Mouse (Mus musculus) hindbrain, embryonic 16.5 days (tissue): ENCODE data around the gene Galt. TPM values are rescaled to one million over a fixed set of nuclear protein-coding genes. Genes with fewer than 3 reads are reported as not detected.

Source experiments
- ATAC-seq: fragments of 200-750 bp; cut with Nextera tagmentation; 2 replicates; pipeline ENCODE4 v1.8.0; 2017; ENCODE audit warnings: moderate TSS enrichment, moderate library complexity
- H3K27ac ChIP-seq: fragments of 300-500 bp; sonication (generic); 2 replicates; pipeline ENCODE4 v1.5.1; 2014; ENCODE audit warnings: low read depth, mild to moderate bottlenecking, control low read depth, low read length, moderate library complexity
- H3K27me3 ChIP-seq: fragments of 300-500 bp; sonication (generic); replicated peaks from 2 replicates; pipeline ENCODE4 v1.6.1; 2014; ENCODE audit warnings: low read length; ENCODE audit not compliant: control insufficient read depth, insufficient read depth
- H3K36me3 ChIP-seq: fragments of 300-500 bp; sonication (generic); 2 replicates; pipeline ENCODE4 v1.6.1; 2014; ENCODE audit warnings: mild to moderate bottlenecking, low read length, moderate library complexity, mixed read lengths; ENCODE audit not compliant: control insufficient read depth, insufficient read depth
- H3K4me1 ChIP-seq: fragments of 300-500 bp; sonication (generic); 2 replicates; pipeline ENCODE4 v1.6.1; 2014; ENCODE audit warnings: low read depth, low read length; ENCODE audit not compliant: control insufficient read depth, insufficient read depth
- H3K4me2 ChIP-seq: fragments of 300-500 bp; sonication (generic); 2 replicates; pipeline ENCODE4 v1.6.1; 2014; ENCODE audit warnings: mild to moderate bottlenecking, low read length, control low read depth, moderate library complexity
- H3K4me3 ChIP-seq: fragments of 300-500 bp; sonication (generic); 2 replicates; pipeline ENCODE4 v1.5.1; 2014; ENCODE audit warnings: mild to moderate bottlenecking, low read length, control low read depth, moderate library complexity
- H3K9ac ChIP-seq: fragments of 300-500 bp; sonication (generic); 2 replicates; pipeline ENCODE4 v1.6.1; 2014; ENCODE audit warnings: low read depth, mild to moderate bottlenecking, control low read depth, low read length, moderate library complexity
- H3K9me3 ChIP-seq: fragments of 300-500 bp; sonication (generic); 2 replicates; pipeline ENCODE4 v1.6.1; 2014; ENCODE audit warnings: mild to moderate bottlenecking, low read length, moderate library complexity; ENCODE audit not compliant: control insufficient read depth
- WGBS: fragments of 180-500 bp; shearing (Covaris S2); extraction: QIAGEN DNeasy Blood & Tissue Kit; methylation state at CpG from one replicate; pipeline ENCODE4 v1.1.7; 2014; 5-methylcytosine and 5-hydroxymethylcytosine counted together
- polyA plus RNA-seq: library from polyadenylated mRNA; unstranded; fragments of >200 nt; fragmentation: Nextera tagmentation; extraction: Ambion mirVana; gene quantifications from 2 replicates; pipeline ENCODE4 v1.2.1, GENCODE M21; 2015

Galt gene
- polyA plus RNA-seq, 1 experiment from 2014 or later: 61.8 TPM

- Histone ChIP-seq H3K27me3 (no peaks in the 10 kb centered on the region), H3K9ac (peak within 1 kb of the TSS; percentile 90), H3K27ac (peak within 1 kb of the TSS; percentile 63), H3K4me3 (peak within 1 kb of the TSS; percentile 77), H3K4me2 (peak within 1 kb of the TSS; percentile 80), H3K9me3 (no peaks in the 10 kb centered on the region), H3K36me3 (peaks cover 11% of the 10 kb centered on the region), H3K4me1 (peaks cover 27% of the 10 kb centered on the region)
- under 1% methylated on average over 61 of the region's 61 CpGs for WGBS
- peak; percentile 79 for ATAC-seq
Measured at GRCm38 (mm10) chr4:41713197-41714067, 41.6 kb upstream of the Galt start, which contains the start of gene Rpp25l. Gene Rpp25l, minus strand, starts transcription at chr4:41713534.

DNA sequence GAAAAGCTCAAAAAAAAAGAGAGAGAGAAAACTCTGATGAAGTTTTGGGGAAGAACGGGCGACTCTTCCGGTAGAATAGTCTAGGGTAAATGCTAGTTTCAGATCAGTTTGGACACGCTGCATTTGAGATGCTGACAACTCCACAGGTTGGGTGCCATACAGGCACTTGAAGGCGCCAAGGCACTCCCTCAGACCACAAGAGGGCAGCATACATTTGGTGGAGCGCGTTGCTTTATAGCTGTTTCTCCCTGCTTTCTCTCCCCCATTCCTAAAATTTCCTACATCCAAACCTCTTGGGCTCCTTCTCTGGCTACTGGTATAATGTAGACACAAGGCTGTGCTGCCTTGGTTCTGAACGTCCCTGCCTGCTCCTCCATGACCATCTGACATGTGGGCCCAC lies 40.8 kb upstream of the Galt start:
- H3K27ac ChIP-seq: 0 out of 2 replicates have a peak overlapping the region, but pooled peaks have one; percentile 15
- 0 out of 2 replicates have a peak overlapping the region, but pooled peaks have one; percentile 24 for H3K9ac ChIP-seq
- 13% methylated on average over 8 of the region's 8 CpGs for WGBS
- ATAC-seq: 0 out of 2 replicates have a peak, but pooled peaks have one; percentile 16
- H3K4me2 ChIP-seq: peak overlapping the region; percentile 80
- H3K4me1 ChIP-seq: peaks cover 27% of the 10 kb centered on the region
- no peaks in the 10 kb centered on the region for H3K9me3 ChIP-seq
- no peaks in the 10 kb centered on the region for H3K27me3 ChIP-seq
- peaks cover 17% of the 10 kb centered on the region for H3K36me3 ChIP-seq
- peak overlapping the region; percentile 77 for H3K4me3 ChIP-seq

DNA sequence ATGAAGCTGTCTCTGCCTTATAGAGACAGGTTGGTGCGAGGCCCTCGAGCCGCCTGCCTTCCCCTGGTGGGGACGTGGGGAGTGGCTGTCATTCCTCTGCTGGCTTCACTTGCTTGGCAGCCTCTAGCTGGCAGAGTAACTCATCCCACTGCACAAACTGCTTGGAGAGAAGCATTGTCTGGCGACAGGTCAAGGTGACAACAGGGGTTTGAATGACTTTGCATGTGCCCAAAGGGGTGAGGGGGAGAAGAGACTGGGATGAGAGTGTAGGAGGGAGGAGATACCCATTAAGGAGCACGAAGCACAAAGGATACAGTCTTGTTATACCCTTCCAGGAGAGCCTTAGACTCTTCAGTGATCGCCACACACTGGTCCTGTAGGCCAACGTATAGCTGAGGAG lies 39.9 kb upstream of the Galt start:
- Histone ChIP-seq H3K27me3 (no peaks in the 10 kb centered on the region), H3K36me3 (peaks cover 21% of the 10 kb centered on the region), H3K27ac (no peak overlapping the region), H3K9ac (no peak overlapping the region), H3K9me3 (no peaks in the 10 kb centered on the region), H3K4me3 (no peak overlapping the region), H3K4me1 (peaks cover 27% of the 10 kb centered on the region), H3K4me2 (no peak overlapping the region)
- ATAC-seq: no peak
- 75% methylated on average over 8 of the region's 8 CpGs for WGBS

GRCm38 (mm10) chr4:41715596-41715995 lies 39.4 kb upstream of the Galt start:
- peaks cover 23% of the 10 kb centered on the region for H3K36me3 ChIP-seq
- no peak overlapping the region for H3K27ac ChIP-seq
- peaks cover 27% of the 10 kb centered on the region for H3K4me1 ChIP-seq
- H3K4me3 ChIP-seq: no peak overlapping the region
- ATAC-seq: no peak
- no peaks in the 10 kb centered on the region for H3K9me3 ChIP-seq
- WGBS: 81% methylated on average over 5 of the region's 5 CpGs
- H3K27me3 ChIP-seq: no peaks in the 10 kb centered on the region
- H3K9ac ChIP-seq: no peak overlapping the region
- no peak overlapping the region for H3K4me2 ChIP-seq

DNA sequence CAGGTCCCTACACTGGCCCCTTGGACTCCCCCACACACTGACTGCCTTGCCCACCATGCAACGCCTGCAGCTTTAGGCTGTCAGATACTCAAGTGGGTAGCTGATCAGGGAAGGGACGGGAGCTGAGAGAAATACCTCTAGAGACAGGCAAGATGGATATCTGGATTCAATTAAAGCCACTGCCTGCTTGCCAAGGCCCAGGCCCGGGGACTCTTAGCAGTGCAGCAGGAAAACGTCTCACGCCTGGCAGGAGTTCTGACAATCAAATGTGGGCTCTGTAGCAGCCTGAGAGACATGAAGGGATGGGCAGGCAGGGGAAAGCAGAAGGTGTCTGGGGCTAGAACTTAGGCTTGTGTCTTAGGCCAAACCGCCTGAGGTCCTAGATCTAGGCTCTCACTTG lies 38.2 kb upstream of the Galt start:
- peaks cover 23% of the 10 kb centered on the region for H3K36me3 ChIP-seq

DNA sequence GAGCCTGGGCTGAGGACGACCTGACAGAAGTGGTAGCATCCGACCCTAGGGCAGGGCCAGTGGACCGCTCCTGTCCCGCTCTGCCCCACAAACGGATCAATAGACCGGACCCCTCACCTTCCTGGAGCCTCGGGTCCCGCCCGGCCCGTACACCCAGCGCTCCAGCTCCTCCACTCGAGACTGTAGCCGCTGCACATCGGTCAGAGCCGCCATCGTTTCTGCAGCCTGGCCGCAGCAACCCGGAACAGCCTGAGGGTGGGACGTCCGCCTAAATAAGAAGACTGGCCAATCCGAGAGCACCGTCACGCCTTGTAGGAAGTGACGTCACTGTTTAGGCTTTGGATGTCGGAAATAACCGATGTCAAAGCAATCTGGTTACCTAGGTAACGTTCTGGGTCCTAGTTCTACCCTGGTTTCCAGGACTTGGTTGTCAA lies 32.1 kb upstream of the Galt start, which contains the start of gene Dctn3:
TSS of gene Dctn3 (minus strand) at position 253 of the 434 bp plus-strand sequence.
- H3K27me3 ChIP-seq: peaks cover 25% of the 10 kb centered on the region
- peak within 1 kb of the TSS; percentile 95 for H3K4me3 ChIP-seq
- H3K9ac ChIP-seq: peak within 1 kb of the TSS; percentile 94
- WGBS: 0% methylated on average over 27 of the region's 27 CpGs
- peaks cover 17% of the 10 kb centered on the region for H3K4me1 ChIP-seq
- H3K4me2 ChIP-seq: peak within 1 kb of the TSS; percentile 94
- ATAC-seq: peak; percentile 97
- H3K27ac ChIP-seq: peak within 1 kb of the TSS; percentile 63
- no peaks in the 10 kb centered on the region for H3K9me3 ChIP-seq
- peaks cover 17% of the 10 kb centered on the region; the same call in 1 of the 2 replicates for H3K36me3 ChIP-seq

More for the DNA sequence above, 38.2 kb upstream of the Galt start:
- no peak for ATAC-seq
- Histone ChIP-seq H3K9me3 (no peaks in the 10 kb centered on the region), H3K4me2 (no peak overlapping the region), H3K9ac (no peak overlapping the region), H3K4me3 (no peak overlapping the region), H3K27me3 (no peaks in the 10 kb centered on the region), H3K4me1 (peaks cover 21% of the 10 kb centered on the region), H3K27ac (no peak overlapping the region)
- WGBS: 67% methylated on average over 6 of the region's 6 CpGs

- ATAC-seq: no peak
- Histone ChIP-seq H3K27ac (no peak overlapping the region), H3K9me3 (no peaks in the 10 kb centered on the region), H3K4me1 (peaks cover 21% of the 10 kb centered on the region), H3K36me3 (no peaks in the 10 kb centered on the region), H3K4me3 (no peak overlapping the region), H3K9ac (no peak overlapping the region), H3K27me3 (peaks cover 45% of the 10 kb centered on the region), H3K4me2 (no peak overlapping the region)
- WGBS: 11% methylated on average over 20 of the region's 20 CpGs
Measured at GRCm38 (mm10) chr4:41726826-41727621, 28.0 kb upstream of the Galt start.

GRCm38 (mm10) chr4:41731052-41731765 lies 23.8 kb upstream of the Galt start, which contains the start of gene Arid3c:
Gene Arid3c, minus strand, starts transcription at chr4:41731142.
- peak; percentile 25; the same call in 1 of the 2 replicates for ATAC-seq
- Histone ChIP-seq H3K27me3 (peaks cover 36% of the 10 kb centered on the region), H3K4me3 (peak within 1 kb of the TSS; percentile 38), H3K4me2 (peak within 1 kb of the TSS; percentile 73), H3K9ac (peak within 1 kb of the TSS; percentile 41), H3K4me1 (peaks cover 11% of the 10 kb centered on the region), H3K9me3 (no peaks in the 10 kb centered on the region), H3K27ac (no peak within 1 kb of the TSS), H3K36me3 (no peaks in the 10 kb centered on the region)
- WGBS: 3% methylated on average over 44 of the region's 50 CpGs
